ENCODE assay signal across 8 mouse cellular contexts in the genomic region with DNA sequence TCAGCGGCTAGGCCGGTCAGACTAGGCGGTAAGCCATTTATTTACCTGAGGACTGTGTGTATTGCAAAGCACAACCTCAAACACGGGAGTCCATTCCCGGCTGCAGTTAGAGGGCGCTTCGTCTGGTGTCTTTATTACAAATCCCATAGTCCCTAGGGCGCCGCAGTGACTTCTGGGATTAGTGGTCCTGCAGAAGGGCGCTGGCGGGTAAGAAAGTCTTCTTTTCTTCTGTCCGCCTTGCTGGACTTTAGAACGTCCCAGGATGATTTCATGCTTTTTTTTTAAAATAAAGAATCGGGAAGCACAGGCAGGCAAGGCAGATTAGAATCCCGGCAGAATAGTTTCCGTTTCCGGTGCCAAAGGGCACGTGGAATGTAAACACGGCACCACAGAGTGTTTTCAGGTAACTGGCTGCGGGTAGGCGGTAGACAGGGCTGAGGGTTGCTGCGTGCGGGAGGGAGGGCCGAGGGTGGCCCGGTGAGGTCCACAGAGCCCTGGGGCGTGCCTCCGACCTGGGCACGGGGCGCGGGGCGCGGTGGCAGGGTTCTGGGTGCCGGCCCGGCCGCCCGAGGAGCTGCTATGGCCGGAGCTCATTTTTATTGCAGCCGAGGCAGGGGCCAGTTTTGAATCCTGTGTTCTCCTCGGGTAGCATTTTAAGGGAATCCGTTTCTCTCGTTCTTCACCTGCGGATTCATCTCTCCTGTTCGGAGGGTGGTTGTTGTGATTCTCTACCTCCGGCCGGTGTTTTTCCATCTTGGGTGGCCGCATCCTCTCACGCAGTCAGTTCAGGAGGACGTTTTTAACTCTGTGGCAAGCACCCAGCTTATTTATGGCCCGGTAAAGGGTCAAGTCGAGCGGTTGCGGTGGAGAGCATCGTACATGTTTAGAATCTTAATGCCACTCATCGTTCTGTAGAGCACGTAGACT. TPM values are rescaled to one million over a fixed set of nuclear protein-coding genes. Genes with fewer than 3 reads are reported as not detected.
DNase-seq lines count a peak whose midpoint lies in the region; ATAC-seq and TF ChIP-seq lines count a peak whose summit lies in the region.

Gene Ttc33, plus strand, starts transcription at position 160 of the 927 bp plus-strand sequence.

- H3K4me3 ChIP-seq in E14TG2a.4 (replicated peaks; ENCODE audit: low read length), result peak within 1 kb of the TSS; percentile 96
- peak within 1 kb of the TSS; percentile 94 for H3K4me3 ChIP-seq in forebrain, embryonic 12.5 days (replicated peaks)
- H3K4me3 ChIP-seq in heart, postnatal 0 days (ENCODE audit: low read depth, low read length), result peak within 1 kb of the TSS; percentile 94
- peak within 1 kb of the TSS; percentile 81 to 99 for H3K4me3 ChIP-seq in liver, embryonic 14.5 days (ENCODE audit: insufficient read depth in 1 of 2, low read depth in 2 of 2, low read length in 2 of 2)
- H3K4me3 ChIP-seq in stomach, embryonic 15.5 days (replicated peaks), result peak within 1 kb of the TSS; percentile 91

- 1% methylated on average over 54 of the region's 55 CpGs for WGBS in forebrain, embryonic 12.5 days
- WGBS in heart, postnatal 0 days, result under 1% methylated on average over 55 of the region's 55 CpGs
- WGBS in liver, embryonic 14.5 days (ENCODE audit: insufficient replicate concordance), result under 1% methylated on average over 55 of the region's 55 CpGs
- WGBS in stomach, embryonic 15.5 days, result under 1% methylated on average over 55 of the region's 55 CpGs

- peaks cover 35% of the 10 kb centered on the region for H3K4me1 ChIP-seq in E14TG2a.4 (replicated peaks; ENCODE audit: low read depth, low read length)
- peaks cover 15% of the 10 kb centered on the region for H3K4me1 ChIP-seq in forebrain, embryonic 12.5 days
- H3K4me1 ChIP-seq in heart, postnatal 0 days (ENCODE audit: control insufficient read depth, insufficient read depth), result peaks cover 12% of the 10 kb centered on the region; the same call in 1 of the 2 replicates
- peaks cover 11 to 14% of the 10 kb centered on the region in 2 experiments; a peak in 3 of 4 replicates for H3K4me1 ChIP-seq in liver, embryonic 14.5 days (replicated peaks; ENCODE audit: control insufficient read depth in 2 of 2, insufficient read depth in 2 of 2, low read length in 1 of 2)
- peaks cover 14% of the 10 kb centered on the region for H3K4me1 ChIP-seq in stomach, embryonic 15.5 days

- ATAC-seq in forebrain, embryonic 12.5 days (ENCODE audit: low FRiP score), result peak; percentile 91
- peak; percentile 81 for ATAC-seq in heart, postnatal 0 days (ENCODE audit: insufficient read depth, low read depth)
- peak; percentile 84 for ATAC-seq in liver, embryonic 14.5 days (ENCODE audit: insufficient read depth)
- ATAC-seq in stomach, embryonic 15.5 days (ENCODE audit: insufficient read depth, low FRiP score, low read depth), result peak; percentile 89

- no peaks in the 10 kb centered on the region for H3K27me3 ChIP-seq in E14TG2a.4 (ENCODE audit: insufficient read depth, low read length)
- H3K27me3 ChIP-seq in forebrain, embryonic 12.5 days, result no peaks in the 10 kb centered on the region
- H3K27me3 ChIP-seq in heart, postnatal 0 days (ENCODE audit: control insufficient read depth, insufficient read depth, low read length), result no peaks in the 10 kb centered on the region
- no peaks in the 10 kb centered on the region for H3K27me3 ChIP-seq in liver, embryonic 14.5 days (ENCODE audit: control insufficient read depth, insufficient read depth, low read length)
- H3K27me3 ChIP-seq in stomach, embryonic 15.5 days (replicated peaks), result no peaks in the 10 kb centered on the region

- TF ChIP-seq CTCF in E14TG2a.4 (conservative IDR thresholded peaks at IDR 0.05; ENCODE audit: low read length), result no peak
- peak; percentile 40 for TF ChIP-seq CTCF in heart, postnatal 0 days (IDR thresholded peaks at IDR 0.05; ENCODE audit: low read depth)
- peak; percentile 50 for TF ChIP-seq CTCF in liver, embryonic 14.5 days (IDR thresholded peaks at IDR 0.05; ENCODE audit: low read depth)

- peak within 1 kb of the TSS; percentile 79 for H3K9ac ChIP-seq in forebrain, embryonic 12.5 days
- H3K9ac ChIP-seq in heart, postnatal 0 days (replicated peaks; ENCODE audit: low read depth, low read length), result peak within 1 kb of the TSS; percentile 85
- H3K9ac ChIP-seq in liver, embryonic 14.5 days (replicated peaks), result peak within 1 kb of the TSS; percentile 92
- H3K9ac ChIP-seq in stomach, embryonic 15.5 days, result peak within 1 kb of the TSS; percentile 80

- TF ChIP-seq EP300 in heart, postnatal 0 days (IDR thresholded peaks at IDR 0.05; ENCODE audit: low read depth), result peak; percentile 46; the same call in 1 of the 2 replicates
- no peak for TF ChIP-seq EP300 in liver, embryonic 14.5 days (IDR thresholded peaks at IDR 0.05; ENCODE audit: low read depth)

- H3K36me3 ChIP-seq in E14TG2a.4 (ENCODE audit: insufficient read depth, low read length), result peaks cover 35% of the 10 kb centered on the region
- H3K36me3 ChIP-seq in forebrain, embryonic 12.5 days (replicated peaks), result peaks cover 7% of the 10 kb centered on the region; the same call in 1 of the 2 replicates
- peaks cover 12% of the 10 kb centered on the region; the same call in 1 of the 2 replicates for H3K36me3 ChIP-seq in heart, postnatal 0 days (replicated peaks; ENCODE audit: control insufficient read depth, insufficient read depth, low read length)
- H3K36me3 ChIP-seq in liver, embryonic 14.5 days (replicated peaks; ENCODE audit: control insufficient read depth, insufficient read depth, low read depth), result no peaks in the 10 kb centered on the region
- H3K36me3 ChIP-seq in stomach, embryonic 15.5 days, result 0 out of 2 replicates have a peak, but pooled peaks cover 4% of the 10 kb centered on the region

- H3K4me2 ChIP-seq in forebrain, embryonic 12.5 days, result peak within 1 kb of the TSS; percentile 83
- H3K4me2 ChIP-seq in heart, postnatal 0 days (ENCODE audit: low read depth, low read length), result peak within 1 kb of the TSS; percentile 80
- peak within 1 kb of the TSS; percentile 92 for H3K4me2 ChIP-seq in liver, embryonic 14.5 days (ENCODE audit: low read depth)
- peak within 1 kb of the TSS; percentile 63 for H3K4me2 ChIP-seq in stomach, embryonic 15.5 days

- H3K9me3 ChIP-seq in E14TG2a.4 (ENCODE audit: low read length), result no peaks in the 10 kb centered on the region
- no peaks in the 10 kb centered on the region for H3K9me3 ChIP-seq in forebrain, embryonic 12.5 days
- H3K9me3 ChIP-seq in heart, postnatal 0 days (replicated peaks; ENCODE audit: control insufficient read depth, low read length), result no peaks in the 10 kb centered on the region
- H3K9me3 ChIP-seq in liver, embryonic 14.5 days (ENCODE audit: control insufficient read depth, low read length), result no peaks in the 10 kb centered on the region
- H3K9me3 ChIP-seq in stomach, embryonic 15.5 days, result no peaks in the 10 kb centered on the region

- DNase-seq in c-Kit-positive CD71-positive TER-119-positive erythroid progenitor cells, embryonic 14.5 days (ENCODE audit: low spot score), result peak; percentile 64
- DNase-seq in heart, postnatal 0 days (ENCODE audit: low spot score), result peak; percentile 70
- DNase-seq in kidney, postnatal 36 days, result peak; percentile 89
- DNase-seq in liver, embryonic 14.5 days (ENCODE audit: low read depth in 3 of 3, low spot score in 3 of 3), result peak; percentile 46 to 64 (median 55)
- peak; percentile 68 for DNase-seq in neural tube, embryonic 10.5 days (ENCODE audit: extremely low spot score, low spot score)

- H3K27ac ChIP-seq in forebrain, embryonic 12.5 days, result peak within 1 kb of the TSS; percentile 82
- peak within 1 kb of the TSS; percentile 82 for H3K27ac ChIP-seq in heart, postnatal 0 days (ENCODE audit: low read depth)
- peak within 1 kb of the TSS; percentile 61 for H3K27ac ChIP-seq in liver, embryonic 14.5 days
- H3K27ac ChIP-seq in stomach, embryonic 15.5 days, result peak within 1 kb of the TSS; percentile 92

RNA-seq across cellular contexts. Expression of gene Ttc33, which starts in this region (rescaled TPM):
- polyA plus RNA-seq in forebrain, embryonic 12.5 days (2016; fragmentation: Nextera tagmentation; extraction: Ambion mirVana), result 42.4 and 46.2 TPM in 2 replicates
- 13.3 and 33.6 TPM in 2 replicates for total RNA-seq in heart, postnatal 0 days (2014; rRNA removed; ENCODE audit: low replicate concordance)
- polyA plus RNA-seq in heart, postnatal 0 days (2015; fragmentation: Nextera tagmentation; extraction: Ambion mirVana), result 32.9 and 35.7 TPM in 2 replicates
- 3.1 and 6.6 TPM in 2 replicates for polyA plus RNA-seq in liver, embryonic 14.5 days (2012; rRNA removed)
- polyA plus RNA-seq in liver, embryonic 14.5 days (2014; fragmentation: Nextera tagmentation; extraction: Ambion mirVana), result 13.6 and 13.9 TPM in 2 replicates
- 36.5 and 37.8 TPM in 2 replicates for polyA plus RNA-seq in stomach, embryonic 15.5 days (2015; fragmentation: Nextera tagmentation; extraction: Ambion mirVana)

Comparison
In these comparisons a context has a peak if more than half of its experiments do, and no peak if none do; other contexts are left out.
1. Peak in every context shown above with its lines: DNase-seq, ATAC-seq, H3K4me3 ChIP-seq and H3K27ac ChIP-seq.